ENCODE assay signal across 23 mouse cellular contexts in genomic region chr15:26206837-26207236, GRCm38 (mm10).
"Had no signal": no experiment of that assay in that cellular context is flagged by ENCODE, and none has a peak within 500 bp of the region (broad histone marks: within the 10 kb centered on the region; RNA-seq: fewer than 3 reads in every experiment).

No protein-coding gene starts in this region.

- H3K9ac ChIP-seq: heart, embryonic 13.5 days; heart, embryonic 15.5 days; hindbrain, embryonic 13.5 days; hindbrain, embryonic 15.5 days; limb, embryonic 13.5 days; limb, embryonic 15.5 days; liver, embryonic 12.5 days; liver, embryonic 14.5 days had no signal

- ATAC-seq: hindbrain, postnatal 0 days; intestine, embryonic 16.5 days; liver, embryonic 12.5 days had no signal

- H3K27me3 ChIP-seq: heart, embryonic 13.5 days; heart, embryonic 15.5 days; hindbrain, embryonic 13.5 days; hindbrain, embryonic 15.5 days; limb, embryonic 13.5 days; limb, embryonic 15.5 days; liver, embryonic 12.5 days had no signal

- H3K9me3 ChIP-seq: heart, embryonic 13.5 days; heart, embryonic 15.5 days; hindbrain, embryonic 13.5 days; hindbrain, embryonic 15.5 days; limb, embryonic 13.5 days; limb, embryonic 15.5 days; liver, embryonic 12.5 days had no signal

- H3K4me2 ChIP-seq: heart, embryonic 11.5 days; heart, embryonic 13.5 days; heart, embryonic 15.5 days; hindbrain, embryonic 13.5 days; hindbrain, embryonic 15.5 days; limb, embryonic 13.5 days; limb, embryonic 15.5 days; liver, embryonic 12.5 days had no signal

- H3K36me3 ChIP-seq: heart, embryonic 13.5 days; heart, embryonic 15.5 days; hindbrain, embryonic 13.5 days; hindbrain, embryonic 15.5 days; limb, embryonic 13.5 days; limb, embryonic 15.5 days; liver, embryonic 12.5 days had no signal

- H3K27ac ChIP-seq: heart, embryonic 13.5 days; heart, embryonic 15.5 days; hindbrain, embryonic 13.5 days; hindbrain, embryonic 15.5 days; hindbrain, postnatal 0 days; limb, embryonic 13.5 days; limb, embryonic 15.5 days; liver, embryonic 12.5 days; liver, embryonic 14.5 days had no signal

- DNase-seq: gastrocnemius, postnatal 14 days; gastrocnemius, postnatal 36 days; heart, adult 18-20 months; heart, postnatal 14 days; heart, postnatal 36 days; kidney, adult 11 months; kidney, adult 2 months; kidney, adult 9 months; kidney, postnatal 25 days; layer of hippocampus, adult 9-11 months; layer of hippocampus, postnatal 36 days; left cerebral cortex, postnatal 4 days had no signal

- H3K4me3 ChIP-seq: heart, embryonic 13.5 days; heart, embryonic 15.5 days; hindbrain, embryonic 13.5 days; hindbrain, embryonic 15.5 days; limb, embryonic 13.5 days; limb, embryonic 15.5 days; liver, embryonic 12.5 days had no signal

- H3K4me1 ChIP-seq: heart, embryonic 13.5 days; heart, embryonic 15.5 days; hindbrain, embryonic 13.5 days; hindbrain, embryonic 15.5 days; limb, embryonic 13.5 days; limb, embryonic 15.5 days; liver, embryonic 12.5 days had no signal
